Mouse (Mus musculus) testis, postnatal 14 days (tissue): Measurements from ENCODE around the gene Dhfr.

Experiments
- DNase-seq: peaks from one replicate; pipeline ENCODE4 v3.0.0; 2021; ENCODE audit warnings: low spot score

Dhfr gene

GRCm38 (mm10) chr13:92393047-92393661 is 38.6 kb downstream of the Dhfr start:
- no peak for DNase-seq

GRCm38 (mm10) chr13:92398491-92399384 is 44.2 kb downstream of the Dhfr start:
- DNase-seq: no peak

GRCm38 (mm10) chr13:92402063-92402462 is 47.5 kb downstream of the Dhfr start:
- DNase-seq: no peak

- no peak for DNase-seq
Measured at GRCm38 (mm10) chr13:92403496-92403895, 49.0 kb downstream of the Dhfr start.

- DNase-seq: no peak
Measured at GRCm38 (mm10) chr13:92410486-92410885, 56.0 kb downstream of the Dhfr start.

GRCm38 (mm10) chr13:92419630-92420029 is 65.1 kb downstream of the Dhfr start:
- no peak for DNase-seq

GRCm38 (mm10) chr13:92423711-92424110 is 69.2 kb downstream of the Dhfr start:
- no peak for DNase-seq

- peak; percentile 73 for DNase-seq
Measured at GRCm38 (mm10) chr13:92425758-92426264, 71.3 kb downstream of the Dhfr start, which contains the start of gene Ankrd34b. Ankrd34b (plus strand) TSS chr13:92425896.

GRCm38 (mm10) chr13:92426294-92427051 is 71.9 kb downstream of the Dhfr start:
- DNase-seq: no peak

- no peak for DNase-seq
Measured at GRCm38 (mm10) chr13:92427351-92427855, 72.9 kb downstream of the Dhfr start.
